Mouse (Mus musculus) spleen, adult 18-20 months (tissue): Measurements from ENCODE around the gene Gfod2.

Source experiments
- DNase-seq, 2 experiments: peaks; one replicate each; pipeline ENCODE4 v3.0.0; 2022; ENCODE audit warnings: mixed read lengths in 2 of 2

The Gfod2 gene

GRCm38 (mm10) chr8:105702001-105702401, 56.5 kb downstream of the Gfod2 start:
- DNase-seq, result no peak

GRCm38 (mm10) chr8:105700966-105701824, 57.3 kb downstream of the Gfod2 start, which contains the start of the genes Acd and Pard6a:
Gene Acd (minus strand): TSS chr8:105701102.
Gene Pard6a (plus strand): TSS chr8:105701148.
- peak; percentile 91 to 98 for DNase-seq

GRCm38 (mm10) chr8:105700566-105700965, 57.9 kb downstream of the Gfod2 start:
- DNase-seq, result peak in 1 of 2 experiments; percentile 66

- no peak for DNase-seq
Measured at GRCm38 (mm10) chr8:105699488-105700215, 58.8 kb downstream of the Gfod2 start.

- no peak for DNase-seq
Measured at GRCm38 (mm10) chr8:105698734-105699133, 59.7 kb downstream of the Gfod2 start.

- no peak for DNase-seq
Measured at GRCm38 (mm10) chr8:105697196-105697780, 61.2 kb downstream of the Gfod2 start.

GRCm38 (mm10) chr8:105695080-105695780, 63.2 kb downstream of the Gfod2 start:
- DNase-seq, result no peak

- no peak for DNase-seq
Measured at GRCm38 (mm10) chr8:105694051-105694799, 64.2 kb downstream of the Gfod2 start.

- no peak for DNase-seq
Measured at GRCm38 (mm10) chr8:105693648-105694047, 64.8 kb downstream of the Gfod2 start.

- DNase-seq, result no peak
Measured at GRCm38 (mm10) chr8:105692449-105693182, 65.8 kb downstream of the Gfod2 start.

- no peak for DNase-seq
Measured at GRCm38 (mm10) chr8:105690978-105691377, 67.5 kb downstream of the Gfod2 start.

- no peak for DNase-seq
Measured at GRCm38 (mm10) chr8:105689983-105690360, 68.5 kb downstream of the Gfod2 start.

- no peak for DNase-seq
Measured at GRCm38 (mm10) chr8:105689256-105689982, 69.0 kb downstream of the Gfod2 start.

- no peak for DNase-seq
Measured at GRCm38 (mm10) chr8:105688242-105688752, 70.2 kb downstream of the Gfod2 start.

GRCm38 (mm10) chr8:105687512-105687911, 71.0 kb downstream of the Gfod2 start:
- no peak for DNase-seq

- DNase-seq, result no peak
Measured at GRCm38 (mm10) chr8:105686551-105686950, 71.9 kb downstream of the Gfod2 start.

GRCm38 (mm10) chr8:105685796-105686308, 72.6 kb downstream of the Gfod2 start, which contains the start of gene Carmil2:
Gene Carmil2 (plus strand): TSS chr8:105686274.
- peak; percentile 79 to 91 for DNase-seq

GRCm38 (mm10) chr8:105685325-105685724, 73.1 kb downstream of the Gfod2 start:
- DNase-seq, result no peak

GRCm38 (mm10) chr8:105677891-105678290, 80.6 kb downstream of the Gfod2 start:
- no peak for DNase-seq
